Mouse (Mus musculus) G1E (cell line): ENCODE results near the gene Gm27021.

Experiments
- CTCF ChIP-seq: IDR thresholded peaks from 2 replicates; pipeline ENCODE4 v1.5.1; 2012; ENCODE audit warnings: low read depth, low read length, inconsistent platforms, mixed read lengths
- GATA1 ChIP-seq: IDR thresholded peaks from 2 replicates; pipeline ENCODE4 v1.6.1; 2012; ENCODE audit warnings: borderline replicate concordance, low read length, inconsistent platforms, mixed read lengths
- GATA2 ChIP-seq: IDR thresholded peaks from 2 replicates; pipeline ENCODE4 v1.6.1; 2012; ENCODE audit warnings: low read depth, low read length, inconsistent platforms, borderline replicate concordance
- TAL1 ChIP-seq: conservative IDR thresholded peaks from 2 replicates; pipeline ENCODE4 v1.6.1; 2012; ENCODE audit warnings: low read depth, low read length, inconsistent platforms, mixed read lengths

GRCm38 (mm10) chr8:120562680-120563347 is 105.1 kb downstream of the Gm27021 start:
- no peak for TF ChIP-seq CTCF
- no peak for TF ChIP-seq TAL1
- no peak for TF ChIP-seq GATA2
- TF ChIP-seq GATA1: no peak
